8 mouse cellular contexts compared by ENCODE assay signal in the genomic region with DNA sequence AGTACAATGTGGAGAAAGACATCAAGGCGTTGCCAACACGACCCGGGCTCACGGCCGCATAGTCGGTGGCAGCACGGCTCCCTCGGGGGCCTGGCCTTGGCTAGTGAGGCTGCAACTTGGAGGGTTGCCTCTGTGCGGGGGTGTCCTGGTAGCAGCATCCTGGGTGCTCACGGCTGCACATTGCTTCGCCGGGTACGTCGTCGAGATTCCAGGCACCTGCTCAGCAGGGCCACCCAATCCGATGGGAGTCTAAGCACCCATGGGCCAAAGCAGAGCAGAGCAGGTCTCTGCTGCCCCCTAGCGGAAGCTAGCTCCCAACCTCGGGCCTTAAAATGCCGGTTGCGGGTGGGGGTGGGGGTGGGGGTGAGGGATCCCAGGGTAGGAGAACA. TPM values are rescaled to one million over a fixed set of nuclear protein-coding genes. Genes with fewer than 3 reads are reported as not detected.
DNase-seq lines count a peak whose midpoint lies in the region; ATAC-seq and TF ChIP-seq lines count a peak whose summit lies in the region.

No protein-coding gene starts in this region.

- DNase-seq in cerebellum, postnatal 36 days: peak; percentile 72 to 76
- peak; percentile 32 to 52 for DNase-seq in gastrocnemius, adult 8-10 months (ENCODE audit: low spot score in 2 of 2)
- peak; percentile 86 for DNase-seq in induced T-regulatory cell, adult 2 months (ENCODE audit: low read depth)
- peak; percentile 73 to 80 for DNase-seq in left cerebral cortex, adult 2 months (ENCODE audit: extremely low spot score in 1 of 2, low spot score in 2 of 2)
- peak; percentile 44 to 53 for DNase-seq in right cerebral cortex, postnatal 36 days (ENCODE audit: low spot score in 2 of 2)
- peak; percentile 48 to 72 for DNase-seq in urinary bladder, postnatal 4 days (ENCODE audit: low spot score in 2 of 2)

- TF ChIP-seq CTCF in left cerebral cortex, adult 2 months (IDR thresholded peaks at IDR 0.05): peak; percentile 66

- H3K4me3 ChIP-seq in left cerebral cortex, adult 2 months: no peak overlapping the region

- H3K27ac ChIP-seq in left cerebral cortex, adult 2 months: no peak overlapping the region

- ATAC-seq in activated CD4-positive, CD25-positive, alpha-beta regulatory T cell, adult 4 months: peak; percentile 36
- peak; percentile 51 for ATAC-seq in megakaryocyte-erythroid progenitor cell, adult 5-6 weeks (replicated peaks; ENCODE audit: low FRiP score, low TSS enrichment, poor library complexity, severe bottlenecking)

- intact Hi-C loops in left cerebral cortex, adult 2 months (cut with DNase I): loop anchor here (1.0 to 5.0 kb wide), 2 partner anchors 86 to 517 kb away; no protein-coding TSS in a partner anchor

RNA-seq across cellular contexts. Expression of a gene that starts 1.6 kb away (rescaled TPM):
- not detected for polyA plus RNA-seq in activated CD4-positive, CD25-positive, alpha-beta regulatory T cell, adult 4 months (2017; shearing (Covaris generic))
- not detected for total RNA-seq in gastrocnemius, adult 8-10 months (2022)
- under 1 TPM; 0.47 to 0.57 TPM for total RNA-seq in left cerebral cortex, adult 2 months (2021)
- total RNA-seq in megakaryocyte-erythroid progenitor cell, adult 5-6 weeks (2014; fragmentation: Nextera tagmentation): not detected in 2 replicates
- total RNA-seq in megakaryocyte-erythroid progenitor cell, adult 5-6 weeks (2017): not detected in 2 replicates

RNA-seq across cellular contexts. Expression of a gene that starts 5.7 kb away (rescaled TPM):
- polyA plus RNA-seq in activated CD4-positive, CD25-positive, alpha-beta regulatory T cell, adult 4 months (2017; shearing (Covaris generic)): not detected
- 1 to 10 TPM; 1.9 to 2.9 (median 2.4) TPM for total RNA-seq in gastrocnemius, adult 8-10 months (2022)
- not detected for total RNA-seq in left cerebral cortex, adult 2 months (2021)
- total RNA-seq in megakaryocyte-erythroid progenitor cell, adult 5-6 weeks (2014; fragmentation: Nextera tagmentation): not detected in 2 replicates
- not detected in 2 replicates for total RNA-seq in megakaryocyte-erythroid progenitor cell, adult 5-6 weeks (2017)

RNA-seq across cellular contexts. Expression of a gene that starts 19.7 kb away (rescaled TPM):
- not detected for polyA plus RNA-seq in activated CD4-positive, CD25-positive, alpha-beta regulatory T cell, adult 4 months (2017; shearing (Covaris generic))
- under 1 TPM in 1 of 4 experiments, not detected in 3; 0.13 TPM for total RNA-seq in gastrocnemius, adult 8-10 months (2022)
- not detected for total RNA-seq in left cerebral cortex, adult 2 months (2021)
- not detected in 2 replicates for total RNA-seq in megakaryocyte-erythroid progenitor cell, adult 5-6 weeks (2014; fragmentation: Nextera tagmentation)
- total RNA-seq in megakaryocyte-erythroid progenitor cell, adult 5-6 weeks (2017): not detected in 2 replicates

RNA-seq across cellular contexts. Expression of a gene that starts 28.4 kb away (rescaled TPM):
- under 1 TPM in 1 of 2 experiments, not detected in 1; 0.36 TPM for polyA plus RNA-seq in activated CD4-positive, CD25-positive, alpha-beta regulatory T cell, adult 4 months (2017; shearing (Covaris generic))
- total RNA-seq in gastrocnemius, adult 8-10 months (2022): not detected
- 10 to 100 TPM in 1 of 2 experiments, 1 to 10 TPM in 1; 7.1 to 13.4 TPM for total RNA-seq in left cerebral cortex, adult 2 months (2021)
- total RNA-seq in megakaryocyte-erythroid progenitor cell, adult 5-6 weeks (2014; fragmentation: Nextera tagmentation): not detected in 2 replicates
- total RNA-seq in megakaryocyte-erythroid progenitor cell, adult 5-6 weeks (2017): not detected in 2 replicates

RNA-seq across cellular contexts. Expression of a gene that starts 29.0 kb away (rescaled TPM):
- 100 to 1,000 TPM; 128 to 155 TPM for polyA plus RNA-seq in activated CD4-positive, CD25-positive, alpha-beta regulatory T cell, adult 4 months (2017; shearing (Covaris generic))
- total RNA-seq in gastrocnemius, adult 8-10 months (2022): 10 to 100 TPM; 51.7 to 54.8 (median 53.8) TPM
- total RNA-seq in left cerebral cortex, adult 2 months (2021): 10 to 100 TPM; 59.8 to 60.1 TPM
- total RNA-seq in megakaryocyte-erythroid progenitor cell, adult 5-6 weeks (2014; fragmentation: Nextera tagmentation): 104 and 149 TPM in 2 replicates
- total RNA-seq in megakaryocyte-erythroid progenitor cell, adult 5-6 weeks (2017): 241 and 258 TPM in 2 replicates
